8 mouse cellular contexts compared by ENCODE assay signal in the genomic region with DNA sequence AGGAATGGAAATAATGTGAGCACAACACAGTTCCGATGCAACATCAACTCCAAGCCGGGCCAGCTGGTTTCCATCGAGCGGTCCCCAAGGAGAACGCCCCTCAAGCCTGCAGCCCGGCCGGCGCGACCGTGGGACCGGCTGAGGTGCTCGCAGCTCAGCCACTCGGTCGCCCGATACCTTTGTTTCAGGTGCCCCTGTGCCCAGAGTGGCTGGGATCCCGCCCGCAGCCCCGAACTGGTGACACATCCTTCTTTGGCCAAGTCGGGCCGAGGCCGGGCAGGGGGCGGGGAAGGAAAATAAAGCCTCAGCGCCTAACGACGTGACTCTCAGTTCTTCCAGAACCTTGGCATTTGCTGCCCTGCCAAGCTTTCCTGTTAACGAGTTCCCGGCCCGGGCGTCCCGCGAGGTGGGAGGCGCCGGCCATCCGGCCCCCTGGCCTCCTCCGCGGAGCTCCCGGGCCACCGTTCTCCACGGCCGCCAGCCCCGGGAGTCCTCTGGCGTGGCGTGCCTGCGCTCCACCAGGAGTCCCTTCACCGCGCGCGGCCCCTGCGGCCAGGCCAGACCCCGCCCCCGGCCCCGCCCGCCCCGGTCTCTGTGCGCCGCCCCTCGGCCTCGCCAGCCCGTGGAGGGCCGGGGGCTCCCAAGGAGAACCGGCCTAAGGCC. TPM values are rescaled to one million over a fixed set of nuclear protein-coding genes. Genes with fewer than 3 reads are reported as not detected.
DNase-seq lines count a peak whose midpoint lies in the region; ATAC-seq lines count a peak whose summit lies in the region.

No protein-coding gene starts in this region.

- peak; percentile 83 for DNase-seq in kidney, adult 9 months
- no peak for DNase-seq in kidney, adult 11 months
- DNase-seq in adrenal gland, adult 8-10 months: peak; percentile 79
- peak; percentile 19 for DNase-seq in large intestine, adult 2 months (ENCODE audit: low read depth, low spot score)
- peak; percentile 30 to 36 for DNase-seq in right cerebral cortex, postnatal 36 days (ENCODE audit: low spot score in 2 of 2)

- no peaks in the 10 kb centered on the region for H3K36me3 ChIP-seq in embryonic facial prominence, embryonic 15.5 days
- no peaks in the 10 kb centered on the region for H3K36me3 ChIP-seq in heart, embryonic 12.5 days
- H3K36me3 ChIP-seq in macrophage (ENCODE audit: inconsistent target): no peaks in the 10 kb centered on the region

- peak; percentile 96 for ATAC-seq in embryonic facial prominence, embryonic 15.5 days (ENCODE audit: insufficient number of reproducible peaks, low FRiP score, low TSS enrichment, low read depth)
- peak; percentile 97 for ATAC-seq in heart, embryonic 12.5 days (ENCODE audit: insufficient number of reproducible peaks, low FRiP score)

- H3K4me1 ChIP-seq in embryonic facial prominence, embryonic 15.5 days: peaks cover 15% of the 10 kb centered on the region; the same call in 1 of the 2 replicates
- peaks cover 14% of the 10 kb centered on the region for H3K4me1 ChIP-seq in heart, embryonic 12.5 days (replicated peaks)

- H3K9ac ChIP-seq in embryonic facial prominence, embryonic 15.5 days: peak overlapping the region; percentile 79
- H3K9ac ChIP-seq in heart, embryonic 12.5 days: peak overlapping the region; percentile 89

- no peaks in the 10 kb centered on the region for H3K27me3 ChIP-seq in embryonic facial prominence, embryonic 15.5 days
- no peaks in the 10 kb centered on the region for H3K27me3 ChIP-seq in heart, embryonic 12.5 days (replicated peaks)

- no peaks in the 10 kb centered on the region for H3K9me3 ChIP-seq in embryonic facial prominence, embryonic 15.5 days (replicated peaks)
- no peaks in the 10 kb centered on the region for H3K9me3 ChIP-seq in heart, embryonic 12.5 days (replicated peaks)

- H3K4me2 ChIP-seq in embryonic facial prominence, embryonic 15.5 days (replicated peaks): peak overlapping the region; percentile 76
- H3K4me2 ChIP-seq in heart, embryonic 12.5 days: peak overlapping the region; percentile 80

- WGBS in embryonic facial prominence, embryonic 15.5 days: under 1% methylated on average over 61 of the region's 61 CpGs
- under 1% methylated on average over 61 of the region's 61 CpGs for WGBS in heart, embryonic 12.5 days
- WGBS in large intestine, adult 2 months: under 1% methylated on average over 60 of the region's 61 CpGs
- under 1% methylated on average over 61 of the region's 61 CpGs for WGBS in macrophage (ENCODE audit: missing documents)

- H3K27ac ChIP-seq in embryonic facial prominence, embryonic 15.5 days (replicated peaks): peak overlapping the region; percentile 99
- peak overlapping the region; percentile 99 for H3K27ac ChIP-seq in heart, embryonic 12.5 days (ENCODE audit: poor library complexity, severe bottlenecking)
- H3K27ac ChIP-seq in macrophage: no peak overlapping the region

- H3K79me2 ChIP-seq in macrophage (ENCODE audit: inconsistent target): no peaks in the 10 kb centered on the region

- H3K4me3 ChIP-seq in embryonic facial prominence, embryonic 15.5 days (replicated peaks): peak overlapping the region; percentile 73
- peak overlapping the region; percentile 92 for H3K4me3 ChIP-seq in heart, embryonic 12.5 days
- H3K4me3 ChIP-seq in macrophage (ENCODE audit: inconsistent target): peak overlapping the region; percentile 35

RNA-seq across cellular contexts. Expression of a gene that starts 0.5 kb away (rescaled TPM):
- 10 to 100 TPM; 24.7 to 32.5 (median 26.4) TPM for total RNA-seq in adrenal gland, adult 8-10 months (2022)
- 16.1 and 18.5 TPM in 2 replicates for polyA plus RNA-seq in embryonic facial prominence, embryonic 15.5 days (2015; fragmentation: Nextera tagmentation; extraction: Ambion mirVana)
- 80.5 and 83.7 TPM in 2 replicates for polyA plus RNA-seq in heart, embryonic 12.5 days (2016; fragmentation: Nextera tagmentation; extraction: Ambion mirVana)
- polyA plus RNA-seq in large intestine, adult 2 months (2012; rRNA removed): 1.8 and 3.0 TPM in 2 replicates
- total RNA-seq in macrophage (2018; cell fraction: chromatin; rRNA removed): 10 to 100 TPM in 18 of 26 experiments, 1 to 10 TPM in 8; 3.8 to 42.3 (median 12.2) TPM
- 1 to 10 TPM; 1.0 to 3.6 (median 2.2) TPM for total RNA-seq in macrophage (2018; cell fraction: cytosol; rRNA removed)
- total RNA-seq in macrophage (2018; cell fraction: nucleus; rRNA removed): 10 to 100 TPM in 8 of 26 experiments, 1 to 10 TPM in 18; 2.9 to 34.5 (median 8.3) TPM
- polyA plus RNA-seq in macrophage (2018): 1.5 to 3.1 TPM (median 2.8 TPM) in 3 replicates

Comparison
In these comparisons a context has a peak if more than half of its experiments do, and no peak if none do; other contexts are left out.
1. H3K4me3 ChIP-seq: peak in every context shown above with its lines; median percentile 92 in heart, embryonic 12.5 days; 73 in embryonic facial prominence, embryonic 15.5 days; 35 in macrophage.